Mouse (Mus musculus): ENCODE results near the gene Mpv17l.

DNA sequence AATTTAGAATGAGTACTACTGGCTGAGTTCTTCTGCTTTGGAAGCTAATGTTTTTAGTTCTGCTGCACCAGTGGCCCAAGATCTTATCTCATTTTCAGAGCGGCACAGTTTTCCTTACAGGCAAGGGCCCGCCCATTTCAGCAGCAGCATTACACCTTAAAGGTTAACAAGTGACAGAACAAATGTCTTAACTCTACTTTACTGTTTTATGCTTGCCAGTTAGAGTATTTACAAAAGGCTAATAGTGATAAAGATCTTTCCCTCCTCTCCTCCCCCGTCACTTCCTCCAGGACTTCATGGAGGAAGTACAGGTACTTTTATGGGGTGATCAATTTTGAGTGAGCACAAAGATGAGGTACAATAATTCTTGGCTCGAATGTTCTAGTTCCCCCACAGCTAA, 36.9 kb upstream of the Mpv17l start:
- TF ChIP-seq CTCF (IDR thresholded peaks at IDR 0.05; ENCODE audit: low read depth, low read length) (no peak), POLR2A (IDR thresholded peaks at IDR 0.05; ENCODE audit: borderline replicate concordance, low read depth, low read length) (no peak)
